Mouse (Mus musculus): ENCODE data around the gene Cdh4.

Gene Cdh4

DNA sequence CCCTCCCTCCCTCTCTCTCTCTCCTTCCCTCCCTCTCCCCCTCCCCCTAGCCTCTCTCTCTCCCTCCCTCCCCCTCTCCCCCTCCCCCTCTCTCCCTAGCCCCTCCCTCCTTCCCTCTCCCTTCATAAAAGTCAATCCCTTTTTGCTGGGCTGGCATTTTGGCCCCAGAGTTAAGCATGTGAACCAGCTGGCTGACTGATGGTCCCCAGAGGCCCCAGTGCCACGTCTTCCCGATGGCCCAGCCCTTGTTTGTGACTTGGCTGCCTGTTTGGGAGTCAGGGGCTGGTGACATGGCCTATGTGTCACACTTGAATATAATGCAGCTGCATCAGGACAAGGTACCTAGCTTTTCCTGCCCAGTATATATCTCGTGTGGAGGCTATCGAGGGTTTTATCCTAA is 96.3 kb downstream of the Cdh4 start:
- DNase-seq (ENCODE audit: low spot score in 2 of 2) = no peak

- no peak for DNase-seq (ENCODE audit: low spot score in 2 of 2)
Observed at GRCm38 (mm10) chr2:179539532-179540245, 97.5 kb downstream of the Cdh4 start.

GRCm38 (mm10) chr2:179541096-179541495 is 98.9 kb downstream of the Cdh4 start:
- DNase-seq (ENCODE audit: low spot score in 2 of 2) = no peak

DNA sequence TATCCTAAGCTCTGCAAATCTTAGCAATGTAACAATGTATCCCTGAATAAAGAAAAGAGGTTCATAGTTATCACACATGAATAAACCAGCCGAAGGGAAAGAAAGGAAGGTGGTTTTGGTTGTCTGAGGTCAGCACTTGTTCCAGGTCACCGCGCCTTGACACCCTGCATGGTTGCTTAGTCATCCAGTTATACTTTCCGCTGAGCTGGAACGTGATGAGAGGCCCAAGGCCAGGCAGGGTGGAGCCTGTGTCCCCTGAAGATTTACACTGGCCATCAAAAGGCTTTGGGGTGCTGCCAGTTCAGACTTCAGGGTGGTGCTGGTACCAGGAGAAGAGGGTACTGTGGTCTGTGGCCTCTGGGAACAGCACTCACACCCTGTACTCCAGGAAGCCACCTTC is 105.4 kb downstream of the Cdh4 start:
- no peak for DNase-seq (ENCODE audit: low spot score in 2 of 2)

DNA sequence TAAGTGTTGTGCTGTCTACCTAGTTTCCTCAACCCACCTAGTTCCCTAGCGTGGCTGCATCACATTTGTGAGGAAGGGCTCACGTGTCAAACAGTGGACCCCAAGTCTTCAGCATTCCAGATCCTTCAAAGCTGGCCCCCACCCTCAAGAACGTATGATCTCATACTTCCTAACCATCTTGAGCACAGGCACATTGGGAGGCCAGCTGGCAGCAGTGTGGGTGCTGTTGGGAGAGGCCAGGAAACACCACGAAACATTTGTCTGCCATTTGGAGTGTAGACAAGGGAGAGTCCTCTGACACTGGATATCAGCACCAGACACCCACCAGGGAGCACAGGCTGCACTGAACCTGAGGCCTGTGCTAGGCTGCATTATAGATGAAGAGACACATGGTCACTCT is 113.7 kb downstream of the Cdh4 start:
- no peak for DNase-seq (ENCODE audit: low spot score in 2 of 2)

DNA sequence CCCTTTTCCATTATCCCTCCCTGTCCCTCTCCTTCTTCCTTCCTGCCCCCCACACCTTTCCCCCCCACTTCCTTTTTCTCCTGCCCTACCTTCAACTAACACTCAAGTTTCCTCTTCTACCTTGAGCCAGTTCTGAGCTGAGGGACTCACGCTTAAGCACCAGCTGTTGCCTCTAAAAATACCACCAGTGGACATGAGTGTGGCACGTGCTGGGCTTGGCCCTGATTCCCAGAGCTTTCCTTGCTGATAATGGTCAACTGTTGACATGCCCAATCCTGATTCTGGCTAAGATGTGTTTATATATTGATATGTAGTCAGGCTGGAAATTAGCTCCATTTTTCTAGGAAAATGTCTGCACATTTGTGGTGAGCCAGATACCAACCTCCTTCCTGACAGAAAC is 120.1 kb downstream of the Cdh4 start:
- no peak for DNase-seq (ENCODE audit: low spot score in 2 of 2)

DNA sequence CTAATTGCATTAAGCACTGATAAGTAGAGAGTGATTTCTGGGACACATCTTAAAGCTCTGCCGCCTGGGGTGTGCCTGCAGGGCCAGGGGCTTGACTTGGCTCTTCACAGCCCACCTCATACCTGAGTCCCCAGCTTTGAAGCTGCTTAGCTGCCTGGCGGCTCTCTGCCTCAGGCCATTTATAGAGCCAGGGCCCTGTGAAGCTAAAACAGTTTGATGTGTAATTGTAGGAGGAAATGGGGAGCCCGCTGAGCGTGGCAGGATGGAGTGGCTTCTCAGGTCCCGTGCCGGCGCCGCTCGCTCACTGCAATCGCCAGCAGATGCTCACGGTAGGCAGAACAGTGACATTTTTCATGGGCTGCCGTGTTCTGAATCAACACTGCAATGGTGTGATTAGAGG is 123.4 kb downstream of the Cdh4 start:
- no peak for DNase-seq (ENCODE audit: low spot score in 2 of 2)

DNA sequence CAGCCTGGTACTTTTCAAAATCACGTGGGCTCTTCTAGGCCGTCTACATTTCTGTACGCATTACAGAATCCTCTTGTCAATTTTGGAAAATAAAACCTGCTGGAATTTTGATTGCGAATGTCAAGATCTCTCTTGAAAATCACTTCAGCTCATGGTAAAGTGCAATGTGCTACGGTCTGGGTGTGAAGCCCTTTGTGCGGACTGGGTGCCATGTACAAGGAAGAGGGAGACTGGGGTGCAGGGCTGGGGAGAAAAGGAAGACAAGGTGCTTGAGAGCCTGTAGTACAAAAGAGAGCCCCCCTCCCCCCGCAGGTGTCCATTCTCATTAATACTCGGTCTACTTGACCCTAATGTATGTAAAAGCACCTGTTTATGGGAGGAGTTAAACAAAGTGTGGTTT is 125.7 kb downstream of the Cdh4 start:
- DNase-seq (ENCODE audit: low spot score in 2 of 2) = no peak

- no peak for DNase-seq (ENCODE audit: low spot score in 2 of 2)
Observed at GRCm38 (mm10) chr2:179569171-179569570, 126.9 kb downstream of the Cdh4 start.

DNA sequence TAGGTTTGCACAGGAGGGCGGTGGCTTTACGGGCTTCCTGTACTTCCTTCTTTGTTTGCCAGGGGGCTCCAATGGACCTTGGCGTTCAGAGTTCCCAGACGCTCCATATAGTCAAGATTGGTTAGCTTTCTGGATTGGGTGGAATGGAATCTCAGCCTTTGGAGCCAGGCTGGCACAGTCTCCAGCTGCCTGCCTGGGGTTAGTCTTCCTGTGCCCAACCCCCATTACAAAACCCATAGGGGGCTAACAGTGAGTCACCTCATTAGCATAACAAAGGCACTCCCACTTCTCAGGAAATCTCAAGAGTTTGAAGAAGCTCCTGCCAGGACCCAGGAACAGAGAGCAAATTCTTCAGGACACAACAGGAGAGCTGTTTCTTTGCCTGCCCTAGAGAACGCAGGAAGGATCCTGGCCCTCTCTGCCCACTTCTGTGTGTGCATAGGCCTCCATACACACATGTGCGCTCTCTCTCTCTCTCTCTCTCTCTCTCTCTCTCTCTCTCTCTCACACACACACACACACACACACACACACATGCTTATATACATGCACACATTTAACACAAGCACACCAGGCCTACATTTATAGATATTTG is 129.0 kb downstream of the Cdh4 start:
- DNase-seq (ENCODE audit: low spot score in 2 of 2) = no peak

DNA sequence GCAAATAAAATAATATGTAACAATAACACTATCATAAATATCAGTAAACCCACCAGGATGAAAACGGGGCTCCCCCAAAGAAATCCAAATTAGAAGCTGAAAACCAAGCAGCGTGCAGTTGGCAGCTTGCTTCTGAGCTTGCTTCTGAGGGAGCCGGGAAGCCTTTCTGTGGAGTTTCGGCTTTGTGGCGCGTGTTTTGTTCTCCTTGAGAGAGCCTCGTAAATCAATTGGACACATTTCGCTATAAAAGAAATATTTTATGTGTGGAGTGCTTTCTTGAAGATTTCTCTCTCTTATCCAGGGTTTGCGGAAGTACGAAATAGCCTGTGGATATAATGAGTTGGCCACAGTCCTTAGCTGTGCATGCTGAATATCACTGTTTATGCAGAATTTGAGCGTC is 131.1 kb downstream of the Cdh4 start:
- DNase-seq (ENCODE audit: low spot score in 2 of 2) = no peak

- no peak for DNase-seq (ENCODE audit: low spot score in 2 of 2)
Observed at GRCm38 (mm10) chr2:179573786-179574185, 131.6 kb downstream of the Cdh4 start.

GRCm38 (mm10) chr2:179575585-179575984 is 133.4 kb downstream of the Cdh4 start:
- DNase-seq (ENCODE audit: low spot score in 2 of 2) = no peak

DNA sequence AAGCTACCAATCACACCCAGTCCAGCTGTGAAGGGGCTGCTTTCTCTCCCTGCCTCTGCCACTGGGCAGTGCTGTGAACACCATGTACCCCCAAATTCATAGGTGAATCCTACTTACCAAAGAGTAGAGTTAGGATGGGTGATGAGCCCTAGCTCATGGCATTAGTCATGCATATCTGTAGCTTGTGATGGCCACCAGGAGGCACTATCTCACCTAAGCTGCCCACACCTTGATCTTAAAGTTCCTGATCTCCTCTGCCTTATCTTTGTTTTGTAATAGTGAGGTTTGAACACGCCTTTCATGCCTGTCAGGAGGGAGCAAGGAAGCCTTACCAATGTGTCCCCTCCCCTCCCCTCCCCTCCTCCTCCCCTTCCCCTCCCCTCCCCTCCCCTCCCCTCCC is 134.0 kb downstream of the Cdh4 start:
- no peak for DNase-seq (ENCODE audit: low spot score in 2 of 2)

- DNase-seq (ENCODE audit: low spot score in 2 of 2) = no peak
Observed at GRCm38 (mm10) chr2:179578329-179578728, 136.1 kb downstream of the Cdh4 start.

DNA sequence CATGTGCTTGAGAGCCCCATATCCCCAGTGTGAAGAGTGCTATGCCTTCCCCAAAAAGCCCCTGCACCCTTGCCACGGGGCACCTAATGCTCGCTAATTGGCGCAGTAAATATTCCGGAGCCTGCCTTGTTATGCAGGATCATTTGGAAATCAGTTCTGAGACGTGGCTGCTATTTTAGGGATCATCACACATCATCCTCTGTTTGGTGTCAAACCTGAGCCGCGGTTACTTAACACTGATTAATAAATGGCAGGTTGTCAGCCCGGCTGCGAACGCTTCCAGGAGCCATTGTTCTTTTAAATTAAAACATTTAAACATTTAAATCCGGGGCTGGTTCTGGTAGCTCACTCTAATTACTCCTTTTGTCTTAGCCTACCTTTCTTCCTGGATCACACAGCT is 136.6 kb downstream of the Cdh4 start:
- DNase-seq (ENCODE audit: low spot score in 2 of 2) = no peak

GRCm38 (mm10) chr2:179580415-179580814 is 138.2 kb downstream of the Cdh4 start:
- DNase-seq (ENCODE audit: low spot score in 2 of 2) = no peak

- no peak for DNase-seq (ENCODE audit: low spot score in 2 of 2)
Observed at GRCm38 (mm10) chr2:179581058-179581457, 138.8 kb downstream of the Cdh4 start.

DNA sequence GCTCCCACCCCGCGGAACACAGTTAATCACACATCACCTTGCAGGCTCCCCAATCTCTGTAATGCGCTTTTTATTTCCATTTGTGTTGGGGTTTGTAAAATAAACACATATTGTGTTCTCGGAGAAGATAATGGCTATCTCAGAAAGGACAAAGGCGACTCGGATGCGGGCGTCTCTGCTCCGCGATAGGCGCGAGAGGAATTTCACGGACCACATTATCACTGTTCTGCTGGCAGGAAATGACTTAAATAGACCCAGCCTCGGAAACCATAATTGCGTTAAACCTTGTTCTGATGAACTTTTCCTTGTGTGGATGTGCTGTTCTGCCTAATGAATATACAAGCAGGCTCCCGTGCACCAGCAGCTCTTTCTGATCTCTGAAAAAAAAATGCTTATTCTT is 140.7 kb downstream of the Cdh4 start:
- DNase-seq (ENCODE audit: low spot score in 2 of 2) = no peak

GRCm38 (mm10) chr2:179584672-179585071 is 142.4 kb downstream of the Cdh4 start:
- DNase-seq (ENCODE audit: low spot score in 2 of 2) = no peak

DNA sequence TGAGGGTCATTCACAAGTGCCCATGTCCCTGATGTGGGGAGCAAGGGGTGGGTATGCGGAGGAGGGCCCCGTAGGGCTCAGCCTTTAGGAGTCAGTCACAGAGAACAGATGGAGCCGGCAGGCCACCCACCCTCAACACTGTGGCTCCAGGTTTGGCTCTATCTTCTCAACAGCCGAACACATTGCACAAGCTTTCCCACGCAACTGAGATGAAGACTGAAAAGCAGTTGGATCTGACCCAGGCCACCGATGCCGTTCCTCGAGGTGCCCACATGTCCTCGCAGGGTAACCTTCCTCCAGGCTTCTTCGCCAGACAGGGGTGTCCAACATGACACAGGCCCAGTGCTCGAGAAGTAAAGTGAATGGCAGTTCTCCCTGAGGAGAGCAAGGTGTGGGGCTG is 144.2 kb downstream of the Cdh4 start:
- peak; percentile 15 to 27 for DNase-seq (ENCODE audit: low spot score in 2 of 2)

GRCm38 (mm10) chr2:179587069-179587468 is 144.8 kb downstream of the Cdh4 start:
- DNase-seq (ENCODE audit: low spot score in 2 of 2) = no peak

- no peak for DNase-seq (ENCODE audit: low spot score in 2 of 2)
Observed at GRCm38 (mm10) chr2:179591661-179592060, 149.4 kb downstream of the Cdh4 start.

GRCm38 (mm10) chr2:179595013-179595412 is 152.8 kb downstream of the Cdh4 start:
- DNase-seq (ENCODE audit: low spot score in 2 of 2) = no peak

All from frontal cortex, postnatal 25 days (tissue).